Mouse (Mus musculus) spleen, postnatal 36 days (tissue): ENCODE results near the gene Cacna2d3.

Experiments used
- DNase-seq, 2 experiments: peaks; one replicate each; pipeline ENCODE4 v3.0.0; 2022; ENCODE audit warnings: low spot score in 2 of 2, mixed read lengths in 1 of 2

Cacna2d3 gene

GRCm38 (mm10) chr14:29267233-29267874, 454.3 kb downstream of the Cacna2d3 start:
- no peak for DNase-seq

- DNase-seq: no peak
These were observed 461.0 kb downstream of the Cacna2d3 start for GRCm38 (mm10) chr14:29260621-29261020.

DNA sequence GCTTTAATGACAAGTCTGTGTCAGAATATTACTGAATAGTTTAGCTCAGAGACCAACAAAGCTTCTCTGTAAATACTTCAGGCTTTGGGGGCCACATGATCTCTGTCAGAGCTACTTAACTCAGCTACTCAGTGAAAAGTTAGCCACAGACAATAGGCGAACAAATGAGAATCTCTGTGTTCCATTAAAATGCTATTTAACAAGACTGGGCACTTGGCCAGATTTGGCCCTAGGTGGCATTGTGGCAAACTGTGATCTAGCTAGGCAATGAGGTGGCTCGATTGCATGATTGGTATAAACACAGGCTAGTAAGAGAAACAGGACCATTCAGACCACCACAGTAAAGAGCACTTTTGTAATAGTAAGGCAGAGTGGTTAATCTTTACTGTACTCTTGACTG, 478.1 kb downstream of the Cacna2d3 start:
- no peak for DNase-seq

GRCm38 (mm10) chr14:29238446-29238845, 483.2 kb downstream of the Cacna2d3 start:
- DNase-seq: no peak

GRCm38 (mm10) chr14:29228976-29229716, 492.5 kb downstream of the Cacna2d3 start:
- no peak for DNase-seq

DNA sequence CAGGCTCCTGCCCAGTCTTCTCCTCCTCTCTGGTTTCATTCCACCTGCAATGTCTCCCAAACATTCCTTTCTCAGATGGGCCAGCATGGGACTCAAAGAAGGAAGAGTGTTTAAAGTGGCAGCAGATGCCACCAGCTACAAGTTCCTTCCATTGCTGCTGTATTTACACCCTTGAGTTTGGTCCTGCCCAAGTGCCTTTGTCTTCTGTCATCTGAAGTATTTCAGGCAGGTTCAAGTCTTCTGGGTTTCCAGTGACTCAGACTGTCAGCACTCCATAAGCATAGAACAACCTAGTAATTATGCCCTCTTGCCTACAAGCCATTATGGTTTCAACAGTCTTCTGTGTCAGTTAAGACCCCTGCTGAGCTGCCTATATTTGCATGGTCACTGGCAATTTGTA, 493.2 kb downstream of the Cacna2d3 start:
- no peak for DNase-seq

- no peak for DNase-seq
These were observed 493.7 kb downstream of the Cacna2d3 start for GRCm38 (mm10) chr14:29227959-29228358.

DNA sequence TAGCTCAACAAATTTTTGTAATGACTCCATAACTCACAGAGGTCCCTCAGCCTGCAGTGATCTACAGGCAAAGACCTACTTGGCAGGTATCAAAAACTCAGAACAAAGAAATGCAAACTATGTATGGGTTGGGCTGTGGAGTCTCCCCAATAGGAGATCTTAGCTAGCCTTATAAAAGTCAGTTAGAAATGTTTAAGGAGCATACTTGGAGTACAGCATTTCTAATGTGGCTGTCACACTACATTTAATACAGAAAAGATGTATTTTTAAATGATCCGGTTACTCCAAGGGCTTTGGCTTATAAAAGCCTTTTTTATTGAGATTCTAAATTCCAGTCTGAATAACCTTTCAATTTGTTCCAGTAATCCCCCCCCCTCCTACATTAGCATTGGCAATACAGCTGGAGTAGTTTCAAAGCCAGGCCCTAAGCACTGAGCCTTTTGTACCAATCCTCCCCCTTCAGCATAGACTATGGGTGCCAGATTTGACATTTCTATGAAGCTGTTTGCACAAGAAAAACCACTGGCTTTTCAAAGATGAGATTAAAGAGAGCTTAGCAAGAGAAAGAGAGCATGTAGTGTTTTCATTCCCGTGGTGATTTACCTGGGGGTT, 495.8 kb downstream of the Cacna2d3 start:
- DNase-seq: no peak

- no peak for DNase-seq
These were observed 498.7 kb downstream of the Cacna2d3 start for GRCm38 (mm10) chr14:29223012-29223411.

DNA sequence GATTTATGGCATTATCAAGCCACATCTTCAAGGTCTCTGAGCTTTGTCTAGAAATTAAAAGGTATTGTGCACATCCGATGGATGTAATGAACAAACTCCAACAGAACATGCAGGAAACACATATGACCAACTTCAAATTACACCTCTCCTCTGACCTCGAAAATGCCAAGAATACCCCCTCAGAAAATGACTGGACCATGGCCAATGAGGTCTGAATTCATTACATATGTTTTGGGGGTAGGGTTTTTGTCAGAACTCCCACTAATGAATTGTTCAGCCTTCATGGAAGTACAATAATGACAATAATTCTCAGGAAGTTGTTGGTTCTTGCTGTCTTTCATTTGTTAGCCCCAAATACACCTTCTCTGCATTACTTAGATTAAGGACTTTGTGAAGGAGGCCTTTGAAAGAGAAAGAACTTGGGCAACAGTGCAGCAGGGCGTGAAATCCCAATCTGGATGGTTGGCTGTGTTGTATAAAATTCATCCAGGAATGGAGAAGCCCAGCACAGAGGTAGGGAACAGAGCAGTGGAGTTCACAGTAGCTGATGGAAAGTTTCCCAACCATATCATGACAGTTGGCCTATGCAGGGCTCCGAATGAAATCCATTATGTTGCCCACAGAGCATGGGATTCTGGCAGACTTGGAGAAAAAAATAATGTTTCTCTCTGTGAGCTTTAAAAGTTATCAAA, 499.3 kb downstream of the Cacna2d3 start:
- no peak for DNase-seq

- no peak for DNase-seq
These were observed 505.6 kb downstream of the Cacna2d3 start for GRCm38 (mm10) chr14:29216106-29216505.

DNA sequence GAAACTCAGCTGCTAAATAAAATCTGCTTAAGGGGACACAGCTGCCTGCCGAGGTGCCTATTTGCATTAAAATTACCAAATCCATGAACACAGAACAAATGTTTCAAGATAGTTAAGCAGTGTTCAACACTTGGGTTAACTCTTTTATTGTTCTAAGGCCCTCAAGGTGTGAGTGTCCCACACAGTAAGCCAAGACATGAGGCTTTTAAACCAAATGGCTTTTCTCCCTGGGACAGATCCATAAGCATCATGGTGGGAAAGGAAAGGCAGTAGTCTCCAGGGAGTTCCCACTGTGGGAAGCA, 516.7 kb downstream of the Cacna2d3 start:
- no peak for DNase-seq

GRCm38 (mm10) chr14:29204236-29204966, 517.3 kb downstream of the Cacna2d3 start:
- no peak for DNase-seq

DNA sequence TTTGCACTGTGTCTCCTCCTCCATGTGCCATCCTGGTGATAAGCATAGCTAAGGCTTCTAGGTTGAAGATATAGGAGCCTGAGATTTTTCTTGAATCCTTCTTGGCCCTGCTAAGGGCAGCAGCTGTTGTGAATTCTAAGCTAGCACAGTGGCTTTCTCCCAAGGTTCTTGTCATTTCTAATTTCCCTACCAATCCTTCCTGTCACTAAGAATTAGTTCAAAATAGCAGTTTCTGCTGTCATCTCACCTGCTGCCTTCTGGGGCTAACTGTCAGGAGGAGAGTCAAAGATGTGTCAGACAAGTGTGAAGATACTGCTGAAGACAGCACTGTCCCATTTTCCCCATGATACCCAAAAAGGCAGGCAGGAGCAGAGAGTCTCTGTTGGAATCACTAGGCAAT, 525.5 kb downstream of the Cacna2d3 start:
- no peak for DNase-seq

DNA sequence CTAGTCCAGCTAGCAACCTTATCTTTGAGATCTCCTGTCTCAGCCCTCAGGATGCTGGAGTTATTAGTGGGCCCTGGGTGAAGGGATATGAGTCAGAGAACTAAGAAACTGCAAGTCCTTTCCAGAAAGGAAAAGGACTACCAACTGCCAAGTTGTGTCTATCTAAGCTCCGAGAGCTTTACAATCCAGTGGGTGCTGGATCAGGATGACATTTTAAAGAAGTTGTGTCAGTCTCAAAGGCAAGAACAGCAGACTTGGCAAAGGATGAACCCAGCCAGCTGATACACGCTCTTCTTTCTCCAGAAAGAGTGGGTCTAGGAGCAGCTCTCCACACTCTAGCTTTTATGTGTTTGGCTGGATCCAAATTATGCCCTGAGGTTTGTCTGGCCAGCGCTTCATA, 530.2 kb downstream of the Cacna2d3 start:
- no peak for DNase-seq

DNA sequence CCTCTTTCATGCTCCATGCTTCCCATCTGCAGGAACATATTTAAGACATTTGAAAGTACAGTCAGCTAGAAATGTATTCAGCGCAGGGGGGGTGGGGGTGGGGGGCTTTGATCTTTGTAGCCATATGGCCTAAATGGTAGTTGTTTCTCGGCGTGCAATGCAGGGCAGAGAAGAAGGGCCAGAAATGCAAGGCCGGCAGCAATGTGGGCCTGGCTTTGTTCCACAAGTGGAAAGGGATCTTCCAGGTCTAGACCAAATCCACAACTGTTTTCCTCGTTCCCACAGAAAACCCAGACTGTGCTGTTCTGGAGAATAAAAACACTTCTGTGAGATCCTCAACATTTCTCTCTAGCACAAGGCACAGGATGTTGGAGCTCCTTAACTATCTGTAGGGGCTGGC, 537.9 kb downstream of the Cacna2d3 start:
- DNase-seq: no peak

GRCm38 (mm10) chr14:29179397-29179888, 542.2 kb downstream of the Cacna2d3 start:
- no peak for DNase-seq

- DNase-seq: no peak
These were observed 542.8 kb downstream of the Cacna2d3 start for GRCm38 (mm10) chr14:29178695-29179396.

- no peak for DNase-seq
These were observed 546.9 kb downstream of the Cacna2d3 start for GRCm38 (mm10) chr14:29174762-29175161.

GRCm38 (mm10) chr14:29172207-29172606, 549.5 kb downstream of the Cacna2d3 start:
- DNase-seq: no peak

GRCm38 (mm10) chr14:29164653-29165030, 557.0 kb downstream of the Cacna2d3 start:
- DNase-seq: no peak
